Mouse (Mus musculus) megakaryocyte, embryonic 14.5 days (primary cell): ENCODE data around the gene Hkdc1.

Experiments
- FLI1 ChIP-seq: IDR thresholded peaks from 2 replicates; pipeline ENCODE4 v1.6.1; 2012; ENCODE audit warnings: low read length, inconsistent platforms, mixed read lengths
- GATA1 ChIP-seq: IDR thresholded peaks from 3 replicates; pipeline ENCODE4 v1.6.1; 2012; ENCODE audit warnings: mixed read lengths, low read length, inconsistent platforms, borderline replicate concordance

DNA sequence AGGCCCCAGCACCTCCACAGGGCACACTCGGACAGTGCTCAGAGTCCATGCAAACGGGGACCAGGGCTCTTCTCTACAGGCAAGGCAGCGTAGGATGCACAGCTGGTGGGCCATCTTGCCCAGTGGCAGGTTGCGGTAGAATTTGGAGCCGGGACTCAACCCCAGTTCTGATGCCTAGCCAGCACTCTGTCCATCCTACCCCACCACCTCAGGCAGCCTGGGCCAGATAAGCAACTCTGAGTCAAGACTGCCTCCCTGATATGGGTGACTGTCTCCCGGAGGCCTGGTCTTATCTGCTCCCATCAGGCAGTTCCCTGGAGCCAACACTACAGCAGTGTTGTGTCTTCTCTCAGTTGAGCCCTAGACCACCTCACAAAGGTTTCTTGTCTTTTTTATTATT is 79.8 kb downstream of the Hkdc1 start:
- no peak for TF ChIP-seq GATA1
- no peak for TF ChIP-seq FLI1
